Mouse (Mus musculus): ENCODE results near the gene Insl6. TPM values are rescaled to one million over a fixed set of nuclear protein-coding genes. Genes with fewer than 3 reads are reported as not detected.

Insl6 gene
- polyA plus RNA-seq, 1 experiment from 2014 or later: 5.6 TPM

DNA sequence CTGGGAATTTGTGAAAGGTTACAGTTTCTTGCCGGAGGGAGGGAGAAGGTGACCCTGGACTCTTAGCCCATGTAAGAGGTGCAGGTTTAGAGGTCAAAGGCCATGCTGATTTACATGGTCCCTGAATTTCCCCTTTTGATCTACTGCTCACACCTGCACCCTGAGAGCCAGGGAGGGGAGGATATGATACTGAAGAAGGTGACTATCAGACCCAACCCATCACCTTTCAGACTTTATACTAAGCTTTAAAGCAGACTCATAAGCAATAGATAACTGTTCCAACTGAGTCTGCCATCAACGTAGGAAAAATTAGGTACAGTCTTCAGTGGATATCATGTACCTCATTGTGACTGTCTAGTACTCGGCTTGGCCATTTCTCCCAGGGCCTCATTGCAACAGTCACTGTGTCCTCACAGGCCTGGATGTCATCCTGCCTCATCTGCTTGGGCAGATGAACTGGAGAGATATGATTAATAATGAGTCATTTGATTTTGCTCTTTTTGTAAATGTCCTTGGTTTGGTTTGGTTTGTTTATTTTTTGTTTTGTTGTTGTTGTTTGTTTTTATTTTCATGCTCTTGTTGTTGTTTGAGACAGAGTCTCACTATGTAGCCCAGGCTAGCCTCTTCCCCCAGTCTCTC lies 43.6 kb upstream of the Insl6 start:
- H3K4me3 ChIP-seq (ENCODE audit: low read depth, low read length): no peak overlapping the region
- H3K27ac ChIP-seq (ENCODE audit: low read length): no peak overlapping the region
- H3K27me3 ChIP-seq (ENCODE audit: control insufficient read depth, insufficient read depth, low read length): no peaks in the 10 kb centered on the region
- no peaks in the 10 kb centered on the region for H3K36me3 ChIP-seq (ENCODE audit: control insufficient read depth, insufficient read depth, low read length)
- H3K9ac ChIP-seq (replicated peaks; ENCODE audit: low read depth, low read length): no peak overlapping the region
- no peak overlapping the region for H3K4me2 ChIP-seq (replicated peaks; ENCODE audit: low read depth, low read length)
- 86% methylated on average over 3 of the region's 3 CpGs for WGBS
- H3K4me1 ChIP-seq (ENCODE audit: control insufficient read depth, insufficient read depth, low read length): no peaks in the 10 kb centered on the region
- no peak for ATAC-seq (ENCODE audit: insufficient number of reproducible peaks, insufficient read depth, low FRiP score, low read depth)
- no peaks in the 10 kb centered on the region for H3K9me3 ChIP-seq (ENCODE audit: control insufficient read depth, low read depth, low read length)

DNA sequence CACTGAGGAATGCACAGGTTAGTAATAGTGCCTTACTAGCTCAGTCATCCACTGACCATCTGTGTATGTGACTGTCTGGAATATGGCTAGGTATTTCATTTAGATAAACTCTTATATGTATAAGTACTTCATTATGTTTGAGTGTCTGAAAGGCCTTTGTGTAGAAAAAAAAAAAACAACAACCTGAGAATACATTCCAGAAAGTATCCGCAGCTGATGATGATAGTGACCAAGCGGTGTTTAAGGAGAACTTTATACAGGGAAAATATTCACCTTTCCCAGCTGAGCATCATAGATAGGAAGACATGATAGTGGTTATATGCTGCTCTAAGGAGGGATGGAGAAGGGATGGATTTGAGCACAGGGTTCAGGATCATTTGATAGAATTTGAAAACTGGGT lies 42.9 kb upstream of the Insl6 start:
- Histone ChIP-seq H3K4me2 (replicated peaks; ENCODE audit: low read depth, low read length) (no peak overlapping the region), H3K36me3 (ENCODE audit: control insufficient read depth, insufficient read depth, low read length) (no peaks in the 10 kb centered on the region), H3K27me3 (ENCODE audit: control insufficient read depth, insufficient read depth, low read length) (no peaks in the 10 kb centered on the region), H3K4me3 (ENCODE audit: low read depth, low read length) (no peak overlapping the region), H3K4me1 (ENCODE audit: control insufficient read depth, insufficient read depth, low read length) (no peaks in the 10 kb centered on the region), H3K9ac (replicated peaks; ENCODE audit: low read depth, low read length) (no peak overlapping the region), H3K27ac (ENCODE audit: low read length) (no peak overlapping the region), H3K9me3 (ENCODE audit: control insufficient read depth, low read depth, low read length) (no peaks in the 10 kb centered on the region)
- 88% methylated on average over 2 of the region's 2 CpGs for WGBS
- no peak for ATAC-seq (ENCODE audit: insufficient number of reproducible peaks, insufficient read depth, low FRiP score, low read depth)

DNA sequence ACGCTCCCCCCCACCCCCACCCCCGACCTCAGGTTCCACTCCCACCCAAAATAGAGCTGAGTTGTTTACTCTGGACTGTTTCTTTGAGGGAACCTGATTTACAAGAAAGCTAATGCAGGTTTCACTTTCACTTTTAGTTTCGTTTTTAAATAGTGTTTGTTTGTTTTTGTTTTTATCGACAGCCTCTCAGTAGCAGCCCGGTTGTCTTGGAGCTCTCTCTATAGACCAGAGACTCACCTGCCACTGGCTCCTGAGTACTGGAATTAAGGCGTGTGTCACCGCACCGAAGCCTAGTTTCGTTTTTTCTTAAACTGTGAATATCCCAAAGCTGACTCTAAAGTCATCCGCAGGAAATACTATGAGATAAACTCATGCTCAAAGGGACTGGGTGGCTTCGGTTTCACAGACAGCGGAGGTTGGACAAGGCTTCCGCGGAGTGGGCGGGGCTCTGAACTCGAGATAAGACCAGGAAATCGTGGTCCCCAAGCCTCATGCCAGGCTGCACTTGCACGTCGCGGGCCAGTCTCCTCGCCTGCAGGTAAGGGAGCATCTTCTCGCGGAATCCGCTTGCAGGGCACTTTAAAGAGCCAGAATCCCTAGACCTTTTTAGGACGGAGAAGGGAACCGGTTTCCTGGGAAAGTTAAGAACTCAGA lies 41.9 kb upstream of the Insl6 start, which contains the start of the genes Plgrkt and Cd274:
Gene Plgrkt, minus strand, starts transcription at position 422 of the 654 bp plus-strand sequence.
Gene Cd274, plus strand, starts transcription at position 487 of the 654 bp plus-strand sequence.
- WGBS: 2% methylated on average over 26 of the region's 26 CpGs
- ATAC-seq (ENCODE audit: insufficient number of reproducible peaks, insufficient read depth, low FRiP score, low read depth): 0 out of 2 replicates have a peak, but pooled peaks have one; percentile 76
- Histone ChIP-seq H3K4me1 (ENCODE audit: control insufficient read depth, insufficient read depth, low read length) (no peaks in the 10 kb centered on the region), H3K4me3 (ENCODE audit: low read depth, low read length) (peak within 1 kb of the TSS; percentile 54), H3K9ac (replicated peaks; ENCODE audit: low read depth, low read length) (peak within 1 kb of the TSS; percentile 11; the same call in 1 of the 2 replicates), H3K27me3 (ENCODE audit: control insufficient read depth, insufficient read depth, low read length) (no peaks in the 10 kb centered on the region), H3K36me3 (ENCODE audit: control insufficient read depth, insufficient read depth, low read length) (no peaks in the 10 kb centered on the region), H3K4me2 (replicated peaks; ENCODE audit: low read depth, low read length) (peak within 1 kb of the TSS; percentile 70), H3K9me3 (ENCODE audit: control insufficient read depth, low read depth, low read length) (no peaks in the 10 kb centered on the region), H3K27ac (ENCODE audit: low read length) (no peak within 1 kb of the TSS)

DNA sequence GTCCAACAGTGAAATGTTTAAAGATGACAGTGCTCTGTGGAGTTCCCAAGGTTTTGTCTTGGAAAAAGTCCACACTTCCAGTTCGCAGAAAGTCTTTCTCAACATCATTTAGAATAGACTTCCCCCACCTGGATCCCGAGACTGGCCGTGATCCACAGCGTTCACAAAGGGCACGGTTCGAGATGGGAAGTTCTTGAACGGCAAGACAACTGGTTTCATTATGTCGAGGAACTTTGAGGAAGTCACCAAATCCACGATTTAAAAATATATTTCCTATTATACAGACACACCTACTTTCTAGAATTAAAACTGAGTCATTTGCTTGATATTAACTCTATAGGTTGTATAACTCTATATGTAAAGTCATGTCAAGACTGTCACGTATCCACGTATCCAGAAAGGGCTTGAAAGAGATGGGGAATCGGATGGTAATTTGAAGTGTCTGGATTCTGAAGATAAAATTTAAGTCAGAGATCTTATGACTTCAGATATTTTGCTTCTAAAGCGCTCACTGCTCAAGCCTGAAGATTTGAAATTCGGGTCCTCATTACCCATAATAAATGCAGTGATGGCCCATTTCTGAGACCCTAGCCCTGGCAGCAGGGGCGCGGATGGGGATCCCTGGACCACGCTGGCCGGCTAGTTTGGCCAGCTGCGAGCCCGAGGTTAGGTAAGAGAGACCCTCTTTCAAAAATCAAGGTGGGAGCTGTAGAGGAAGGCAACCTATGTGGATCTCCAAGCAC lies 41.2 kb upstream of the Insl6 start:
- H3K9me3 ChIP-seq (ENCODE audit: control insufficient read depth, low read depth, low read length): no peaks in the 10 kb centered on the region

DNA sequence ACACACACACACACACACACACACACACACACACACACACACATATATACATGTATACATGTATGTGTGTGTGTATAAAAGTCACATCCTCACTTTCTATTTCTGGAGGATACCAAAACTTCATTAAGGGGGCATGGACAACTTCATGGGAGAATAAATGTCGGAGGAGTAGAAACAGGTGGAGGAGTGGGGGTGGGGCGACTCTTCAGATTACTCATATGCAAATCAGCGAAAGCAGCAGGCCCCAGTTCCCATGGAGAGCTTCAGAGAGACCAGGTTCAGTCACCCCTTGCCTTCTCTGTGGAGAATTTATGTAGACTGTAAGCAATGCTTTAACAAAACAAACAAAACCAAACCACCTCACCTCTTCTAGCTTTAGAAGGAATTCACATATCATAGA lies 39.9 kb upstream of the Insl6 start:
- no peaks in the 10 kb centered on the region for H3K27me3 ChIP-seq (ENCODE audit: control insufficient read depth, insufficient read depth, low read length)
- no peaks in the 10 kb centered on the region for H3K9me3 ChIP-seq (ENCODE audit: control insufficient read depth, low read depth, low read length)
- no peaks in the 10 kb centered on the region for H3K36me3 ChIP-seq (ENCODE audit: control insufficient read depth, insufficient read depth, low read length)
- no peak overlapping the region for H3K27ac ChIP-seq (ENCODE audit: low read length)
- H3K4me3 ChIP-seq (ENCODE audit: low read depth, low read length): no peak overlapping the region
- no peak overlapping the region for H3K4me2 ChIP-seq (replicated peaks; ENCODE audit: low read depth, low read length)
- H3K4me1 ChIP-seq (ENCODE audit: control insufficient read depth, insufficient read depth, low read length): peaks cover 7% of the 10 kb centered on the region
- ATAC-seq (ENCODE audit: insufficient number of reproducible peaks, insufficient read depth, low FRiP score, low read depth): no peak
- WGBS: 25% methylated on average over 3 of the region's 3 CpGs
- no peak overlapping the region for H3K9ac ChIP-seq (replicated peaks; ENCODE audit: low read depth, low read length)

More for the DNA sequence above, 41.2 kb upstream of the Insl6 start:
- H3K4me3 ChIP-seq (ENCODE audit: low read depth, low read length): peak overlapping the region; percentile 54
- H3K4me1 ChIP-seq (ENCODE audit: control insufficient read depth, insufficient read depth, low read length): no peaks in the 10 kb centered on the region; the same call in 1 of the 2 replicates
- H3K27me3 ChIP-seq (ENCODE audit: control insufficient read depth, insufficient read depth, low read length): no peaks in the 10 kb centered on the region
- H3K4me2 ChIP-seq (replicated peaks; ENCODE audit: low read depth, low read length): peak overlapping the region; percentile 70
- WGBS: 49% methylated on average over 20 of the region's 20 CpGs
- peak overlapping the region; percentile 11; the same call in 1 of the 2 replicates for H3K9ac ChIP-seq (replicated peaks; ENCODE audit: low read depth, low read length)
- no peaks in the 10 kb centered on the region for H3K36me3 ChIP-seq (ENCODE audit: control insufficient read depth, insufficient read depth, low read length)
- no peak overlapping the region for H3K27ac ChIP-seq (ENCODE audit: low read length)
- ATAC-seq (ENCODE audit: insufficient number of reproducible peaks, insufficient read depth, low FRiP score, low read depth): no peak

DNA sequence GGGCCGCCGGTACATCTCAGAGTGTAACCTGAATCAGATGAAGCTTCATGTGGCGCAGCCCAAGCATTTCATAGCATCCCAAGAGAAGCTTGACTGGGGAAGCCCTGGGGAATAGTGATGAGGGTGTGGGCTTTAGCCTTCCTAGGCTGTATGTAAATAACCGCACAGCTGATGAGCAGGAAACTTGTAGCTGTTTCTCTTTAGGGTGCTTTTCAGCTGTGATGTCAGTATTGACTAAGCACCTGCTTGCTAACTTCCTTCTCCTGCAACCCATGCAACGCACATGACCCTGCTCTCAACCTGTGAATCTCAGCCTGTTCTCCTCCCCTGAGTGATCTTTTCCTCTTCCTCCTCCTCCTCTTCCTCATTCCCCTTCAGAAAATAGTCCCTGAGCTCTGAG lies 38.9 kb upstream of the Insl6 start:
- no peak overlapping the region for H3K9ac ChIP-seq (replicated peaks; ENCODE audit: low read depth, low read length)
- no peak overlapping the region for H3K4me2 ChIP-seq (replicated peaks; ENCODE audit: low read depth, low read length)
- H3K9me3 ChIP-seq (ENCODE audit: control insufficient read depth, low read depth, low read length): no peaks in the 10 kb centered on the region
- H3K27ac ChIP-seq (ENCODE audit: low read length): no peak overlapping the region
- no peaks in the 10 kb centered on the region for H3K36me3 ChIP-seq (ENCODE audit: control insufficient read depth, insufficient read depth, low read length)
- peaks cover 7% of the 10 kb centered on the region for H3K4me1 ChIP-seq (ENCODE audit: control insufficient read depth, insufficient read depth, low read length)
- no peak overlapping the region for H3K4me3 ChIP-seq (ENCODE audit: low read depth, low read length)
- no peak for ATAC-seq (ENCODE audit: insufficient number of reproducible peaks, insufficient read depth, low FRiP score, low read depth)
- no peaks in the 10 kb centered on the region for H3K27me3 ChIP-seq (ENCODE audit: control insufficient read depth, insufficient read depth, low read length)
- 69% methylated on average over 5 of the region's 5 CpGs for WGBS

DNA sequence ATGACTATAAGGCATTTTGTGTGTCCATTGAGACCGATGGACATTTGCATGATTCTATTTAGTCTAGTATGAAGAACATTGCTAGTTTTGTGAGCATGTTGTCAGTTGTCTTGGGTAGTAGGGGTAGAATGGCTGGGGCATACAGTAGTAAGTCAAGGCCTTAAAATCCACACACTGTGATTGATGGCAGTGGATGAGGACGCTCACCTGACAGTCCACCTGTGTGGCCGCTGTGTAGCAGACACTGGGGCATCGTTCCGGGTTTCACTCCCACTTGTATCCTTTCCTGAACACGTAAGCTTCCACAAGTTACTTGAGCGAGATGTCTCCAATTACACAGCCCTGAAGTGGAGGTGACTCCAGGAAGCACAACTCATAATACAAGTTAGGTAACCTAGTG lies 38.4 kb upstream of the Insl6 start:
- Histone ChIP-seq H3K27ac (ENCODE audit: low read length) (no peak overlapping the region), H3K36me3 (ENCODE audit: control insufficient read depth, insufficient read depth, low read length) (no peaks in the 10 kb centered on the region), H3K9ac (replicated peaks; ENCODE audit: low read depth, low read length) (no peak overlapping the region), H3K4me2 (replicated peaks; ENCODE audit: low read depth, low read length) (no peak overlapping the region), H3K9me3 (ENCODE audit: control insufficient read depth, low read depth, low read length) (no peaks in the 10 kb centered on the region), H3K4me3 (ENCODE audit: low read depth, low read length) (no peak overlapping the region), H3K27me3 (ENCODE audit: control insufficient read depth, insufficient read depth, low read length) (no peaks in the 10 kb centered on the region), H3K4me1 (ENCODE audit: control insufficient read depth, insufficient read depth, low read length) (peaks cover 7% of the 10 kb centered on the region)
- no peak for ATAC-seq (ENCODE audit: insufficient number of reproducible peaks, insufficient read depth, low FRiP score, low read depth)
- 87% methylated on average over 7 of the region's 7 CpGs for WGBS

DNA sequence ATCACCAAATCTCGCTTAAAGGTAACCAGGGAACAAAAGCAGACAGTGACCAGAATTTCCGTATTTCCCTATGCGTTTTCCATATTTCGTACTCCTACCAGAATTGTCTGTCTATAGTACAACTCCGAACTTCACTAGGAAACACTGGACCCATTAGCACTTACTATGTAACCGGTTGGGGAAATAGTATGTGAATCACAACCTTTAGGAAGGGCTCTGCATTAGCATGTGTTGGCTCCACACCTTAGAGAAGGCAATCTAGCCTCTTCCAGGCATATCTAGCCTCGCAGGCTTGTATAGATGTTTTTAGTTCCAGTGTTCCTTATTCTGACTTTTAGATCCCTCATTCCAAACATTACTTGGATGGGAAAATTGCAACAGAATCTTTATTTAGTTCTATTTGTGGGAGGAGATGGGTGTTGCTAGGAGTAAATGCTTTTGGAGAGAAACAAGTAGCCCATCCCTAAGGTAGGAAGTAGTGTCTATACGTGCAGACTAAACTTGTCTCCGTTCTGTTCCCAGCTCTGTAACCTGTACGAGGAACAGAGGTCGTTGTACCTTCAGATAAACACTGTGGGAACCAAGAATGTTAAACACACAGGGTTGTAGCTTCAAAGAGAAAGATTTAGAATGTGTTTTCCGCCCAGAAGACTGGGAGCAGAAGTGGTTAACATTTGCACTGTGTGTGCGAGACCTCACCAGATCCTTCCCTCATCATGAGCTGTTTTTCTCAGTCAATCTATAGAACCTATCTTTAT lies 37.2 kb upstream of the Insl6 start:
- no peak overlapping the region for H3K27ac ChIP-seq (ENCODE audit: low read length)
- no peaks in the 10 kb centered on the region for H3K36me3 ChIP-seq (ENCODE audit: control insufficient read depth, insufficient read depth, low read length)
- peak overlapping the region; percentile 59 for H3K4me3 ChIP-seq (ENCODE audit: low read depth, low read length)
- no peaks in the 10 kb centered on the region for H3K27me3 ChIP-seq (ENCODE audit: control insufficient read depth, insufficient read depth, low read length)
- 30% methylated on average over 13 of the region's 13 CpGs for WGBS
- peak overlapping the region; percentile 22; the same call in 1 of the 2 replicates for H3K9ac ChIP-seq (replicated peaks; ENCODE audit: low read depth, low read length)
- peaks cover 7% of the 10 kb centered on the region for H3K4me1 ChIP-seq (ENCODE audit: control insufficient read depth, insufficient read depth, low read length)
- no peak for ATAC-seq (ENCODE audit: insufficient number of reproducible peaks, insufficient read depth, low FRiP score, low read depth)
- H3K9me3 ChIP-seq (ENCODE audit: control insufficient read depth, low read depth, low read length): no peaks in the 10 kb centered on the region
- peak overlapping the region; percentile 63 for H3K4me2 ChIP-seq (replicated peaks; ENCODE audit: low read depth, low read length)
